Mouse (Mus musculus) adipocyte (in vitro differentiated cells): ENCODE results near the gene Cdk2ap2.

Experiments used
- DNase-seq: peaks from one replicate; pipeline ENCODE4 v3.0.0-alpha.2; 2016; ENCODE audit warnings: low spot score

Cdk2ap2 gene

GRCm38 (mm10) chr19:4094348-4094747 lies 2.6 kb upstream of the Cdk2ap2 start:
- DNase-seq: peak; percentile 35

- peak; percentile 37 for DNase-seq
These were observed 2.1 kb upstream of the Cdk2ap2 start for GRCm38 (mm10) chr19:4094774-4095303.

GRCm38 (mm10) chr19:4095802-4096201 lies 1.2 kb upstream of the Cdk2ap2 start:
- DNase-seq: no peak

- DNase-seq: peak; percentile 96
These were observed 451 bp downstream of the Cdk2ap2 start for GRCm38 (mm10) chr19:4097441-4097825.

- DNase-seq: no peak
These were observed 1.4 kb downstream of the Cdk2ap2 start for GRCm38 (mm10) chr19:4098426-4098825.

- DNase-seq: peak; percentile 98
These were observed 2.1 kb downstream of the Cdk2ap2 start for GRCm38 (mm10) chr19:4099056-4099455.

- DNase-seq: peak; percentile 74
These were observed 3.1 kb downstream of the Cdk2ap2 start, which contains the start of gene Pitpnm1 for GRCm38 (mm10) chr19:4099837-4100717. Gene Pitpnm1, plus strand, starts transcription at chr19:4099998.

- no peak for DNase-seq
These were observed 3.8 kb downstream of the Cdk2ap2 start for GRCm38 (mm10) chr19:4100718-4101261.

GRCm38 (mm10) chr19:4101466-4101865 lies 4.5 kb downstream of the Cdk2ap2 start:
- no peak for DNase-seq

- DNase-seq: no peak
These were observed 5.1 kb downstream of the Cdk2ap2 start for GRCm38 (mm10) chr19:4102049-4102448.

- no peak for DNase-seq
These were observed 5.6 kb downstream of the Cdk2ap2 start for GRCm38 (mm10) chr19:4102626-4103025.

GRCm38 (mm10) chr19:4103294-4103693 lies 6.3 kb downstream of the Cdk2ap2 start:
- no peak for DNase-seq

- DNase-seq: no peak
These were observed 6.8 kb downstream of the Cdk2ap2 start for GRCm38 (mm10) chr19:4103792-4104191.

- no peak for DNase-seq
These were observed 7.8 kb downstream of the Cdk2ap2 start for GRCm38 (mm10) chr19:4104675-4105194.

- DNase-seq: no peak
These were observed 9.7 kb downstream of the Cdk2ap2 start for GRCm38 (mm10) chr19:4106654-4107053.

GRCm38 (mm10) chr19:4108535-4108934 lies 11.6 kb downstream of the Cdk2ap2 start:
- DNase-seq: no peak

- no peak for DNase-seq
These were observed 15.3 kb downstream of the Cdk2ap2 start for GRCm38 (mm10) chr19:4112063-4112960.

GRCm38 (mm10) chr19:4113186-4113805 lies 16.3 kb downstream of the Cdk2ap2 start:
- peak; percentile 99 for DNase-seq

GRCm38 (mm10) chr19:4113806-4114230 lies 16.8 kb downstream of the Cdk2ap2 start:
- peak; percentile 76 for DNase-seq

- no peak for DNase-seq
These were observed 17.6 kb downstream of the Cdk2ap2 start for GRCm38 (mm10) chr19:4114551-4114950.

- no peak for DNase-seq
These were observed 18.2 kb downstream of the Cdk2ap2 start for GRCm38 (mm10) chr19:4115144-4115543.
